Mouse (Mus musculus) brain, embryonic 14.5 days (tissue): ENCODE measurements at regions not wholly inside any gene's neighbourhood (a gene's known extent, or its start where the extent isn't known, plus 50 kb on each side); places are given as distances from the start of the nearest gene placed in this dataset.

Source experiments
- CTCF ChIP-seq: fragments of 200-500 bp; IDR thresholded peaks from 2 replicates; pipeline ENCODE4 v1.5.1; 2012; ENCODE audit warnings: inconsistent platforms, mild to moderate bottlenecking, moderate library complexity, borderline replicate concordance; ENCODE audit not compliant: insufficient read depth, insufficient read length; ENCODE audit errors: extremely low read depth
- POLR2A ChIP-seq: fragments of 200-500 bp; IDR thresholded peaks from 2 replicates; pipeline ENCODE4 v1.6.1; 2012; ENCODE audit warnings: mild to moderate bottlenecking, inconsistent platforms, borderline replicate concordance; ENCODE audit not compliant: poor library complexity, insufficient read depth, insufficient read length, severe bottlenecking; ENCODE audit errors: extremely low read depth

GRCm38 (mm10) chr14:120146908-120147770, 104.9 kb upstream of the Oxgr1 start:
- TF ChIP-seq CTCF = no peak
- TF ChIP-seq POLR2A = no peak
